Mouse (Mus musculus): ENCODE measurements around the gene Cblb. TPM values are rescaled to one million over a fixed set of nuclear protein-coding genes. Genes with fewer than 3 reads are reported as not detected.

The Cblb gene
- polyA plus RNA-seq, 1 experiment from 2014 or later, result 10.6 TPM

DNA sequence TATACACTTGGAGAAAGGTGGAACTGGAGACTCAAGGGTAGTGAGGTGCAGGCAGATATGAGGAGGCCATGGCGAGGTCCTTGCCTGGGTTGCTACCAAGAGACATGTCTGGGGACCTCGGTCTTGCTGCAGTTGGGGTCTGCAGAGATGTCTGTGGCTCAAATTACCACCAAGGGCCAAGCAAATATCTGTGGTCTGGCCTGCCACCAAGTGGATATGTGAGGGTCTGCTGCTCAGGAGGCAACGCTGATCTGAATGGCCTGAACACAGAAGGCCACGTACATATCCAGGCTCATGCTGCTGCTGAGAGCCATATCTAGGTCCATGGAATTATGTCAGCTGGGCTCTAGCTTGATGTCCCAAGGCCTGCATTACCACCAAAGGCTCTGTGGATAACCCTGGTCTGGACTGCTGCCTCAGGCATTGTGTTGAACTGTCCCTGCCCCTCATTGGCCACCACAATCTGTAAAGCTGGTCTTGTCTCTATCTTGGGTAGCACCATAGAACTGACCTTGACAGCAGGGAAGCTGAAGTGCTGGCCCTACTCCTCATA, 212.5 kb downstream of the Cblb start:
- Histone ChIP-seq H3K9me3 (ENCODE audit: control insufficient read depth, low read length) (no peaks in the 10 kb centered on the region), H3K4me1 (replicated peaks; ENCODE audit: control insufficient read depth, insufficient read depth, low read length) (no peaks in the 10 kb centered on the region), H3K27ac (ENCODE audit: low read depth, low read length) (no peak overlapping the region), H3K4me2 (no peak overlapping the region), H3K27me3 (replicated peaks; ENCODE audit: control insufficient read depth, insufficient read depth, low read length) (no peaks in the 10 kb centered on the region), H3K4me3 (ENCODE audit: low read depth, low read length) (no peak overlapping the region), H3K9ac (ENCODE audit: low read depth, low read length) (no peak overlapping the region), H3K36me3 (ENCODE audit: control insufficient read depth, insufficient read depth, low read length) (no peaks in the 10 kb centered on the region)
- WGBS, result 74% methylated on average over 4 of the region's 4 CpGs
- no peak for DNase-seq (ENCODE audit: low spot score)
- no peak for ATAC-seq (replicated peaks; ENCODE audit: low FRiP score)

DNA sequence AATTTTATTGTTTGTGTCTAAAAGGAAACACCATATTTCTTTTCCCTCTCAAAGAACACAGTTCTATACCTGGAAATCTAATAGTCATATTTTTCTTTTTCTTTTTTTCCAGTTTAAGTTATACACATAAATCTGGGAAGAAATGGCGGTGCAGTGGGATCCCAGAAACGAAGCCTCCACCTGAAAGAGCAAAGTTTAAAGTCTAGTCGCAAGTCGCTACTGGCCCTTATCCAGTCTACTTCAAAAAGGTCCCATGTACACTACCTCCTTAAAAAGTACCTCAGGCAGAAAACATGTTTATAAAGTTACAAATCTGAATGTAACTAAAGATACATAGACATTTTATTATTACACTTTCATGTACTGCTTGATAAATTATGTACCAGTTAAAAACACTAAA, 219.2 kb downstream of the Cblb start:
- WGBS, result 90% methylated on average over 4 of the region's 4 CpGs
- Histone ChIP-seq H3K4me3 (ENCODE audit: low read depth, low read length) (no peak overlapping the region), H3K9me3 (ENCODE audit: control insufficient read depth, low read length) (no peaks in the 10 kb centered on the region), H3K4me1 (replicated peaks; ENCODE audit: control insufficient read depth, insufficient read depth, low read length) (no peaks in the 10 kb centered on the region), H3K27me3 (replicated peaks; ENCODE audit: control insufficient read depth, insufficient read depth, low read length) (no peaks in the 10 kb centered on the region), H3K27ac (ENCODE audit: low read depth, low read length) (no peak overlapping the region), H3K4me2 (no peak overlapping the region), H3K36me3 (ENCODE audit: control insufficient read depth, insufficient read depth, low read length) (0 out of 2 replicates have a peak, but pooled peaks cover 2% of the 10 kb centered on the region), H3K9ac (ENCODE audit: low read depth, low read length) (no peak overlapping the region)
- ATAC-seq (replicated peaks; ENCODE audit: low FRiP score) (no peak), DNase-seq (ENCODE audit: low spot score) (no peak)

DNA sequence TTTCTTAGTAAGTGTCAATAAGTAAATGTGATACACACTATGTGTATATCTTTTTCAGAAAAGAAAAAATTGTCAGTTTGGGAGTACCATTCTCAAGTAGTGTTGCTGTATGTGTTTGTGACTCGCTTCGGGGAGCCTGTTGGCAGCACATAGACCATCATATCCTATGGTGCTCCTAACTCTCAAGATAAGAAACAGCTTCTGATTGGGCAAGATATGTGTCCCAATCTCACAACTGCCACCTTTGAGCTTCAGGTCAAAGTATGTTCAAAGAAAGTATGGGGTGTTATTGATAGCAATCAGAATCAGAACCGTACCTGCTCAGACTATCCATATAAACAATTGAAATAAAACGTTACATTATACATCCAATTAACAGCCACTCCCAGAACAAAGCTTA, 219.9 kb downstream of the Cblb start:
- no peaks in the 10 kb centered on the region for H3K27me3 ChIP-seq (replicated peaks; ENCODE audit: control insufficient read depth, insufficient read depth, low read length)
- DNase-seq (ENCODE audit: low spot score) (no peak), ATAC-seq (replicated peaks; ENCODE audit: low FRiP score) (no peak)
- 85% methylated on average over 4 of the region's 4 CpGs for WGBS
- H3K4me1 ChIP-seq (replicated peaks; ENCODE audit: control insufficient read depth, insufficient read depth, low read length), result no peaks in the 10 kb centered on the region
- no peak overlapping the region for H3K4me3 ChIP-seq (ENCODE audit: low read depth, low read length)
- no peak overlapping the region for H3K4me2 ChIP-seq
- H3K36me3 ChIP-seq (ENCODE audit: control insufficient read depth, insufficient read depth, low read length), result 0 out of 2 replicates have a peak, but pooled peaks cover 2% of the 10 kb centered on the region
- H3K9me3 ChIP-seq (ENCODE audit: control insufficient read depth, low read length), result no peaks in the 10 kb centered on the region
- no peak overlapping the region for H3K27ac ChIP-seq (ENCODE audit: low read depth, low read length)
- no peak overlapping the region for H3K9ac ChIP-seq (ENCODE audit: low read depth, low read length)

Data from liver, embryonic 11.5 days (tissue).